Mouse (Mus musculus): Measurements from ENCODE around the gene Gm20509. TPM values are rescaled to one million over a fixed set of nuclear protein-coding genes. Genes with fewer than 3 reads are reported as not detected.

Gm20509 gene
- not detected in 2 replicates for polyA plus RNA-seq (2012; rRNA removed)
- not detected in 2 replicates for polyA plus RNA-seq (2014; fragmentation: Nextera tagmentation; extraction: Ambion mirVana)

- 0 out of 2 replicates have a peak, but pooled peaks cover 2% of the 10 kb centered on the region for H3K27me3 ChIP-seq (ENCODE audit: control insufficient read depth, insufficient read depth, low read length)
- no peak for ATAC-seq (ENCODE audit: low FRiP score, low read depth)
- no peaks in the 10 kb centered on the region for H3K36me3 ChIP-seq (ENCODE audit: control insufficient read depth, insufficient read depth, low read length)
These were observed at the start of gene Gm20509 for GRCm38 (mm10) chr9:73102181-73102580. Gm20509 (plus strand) TSS chr9:73102470.

DNA sequence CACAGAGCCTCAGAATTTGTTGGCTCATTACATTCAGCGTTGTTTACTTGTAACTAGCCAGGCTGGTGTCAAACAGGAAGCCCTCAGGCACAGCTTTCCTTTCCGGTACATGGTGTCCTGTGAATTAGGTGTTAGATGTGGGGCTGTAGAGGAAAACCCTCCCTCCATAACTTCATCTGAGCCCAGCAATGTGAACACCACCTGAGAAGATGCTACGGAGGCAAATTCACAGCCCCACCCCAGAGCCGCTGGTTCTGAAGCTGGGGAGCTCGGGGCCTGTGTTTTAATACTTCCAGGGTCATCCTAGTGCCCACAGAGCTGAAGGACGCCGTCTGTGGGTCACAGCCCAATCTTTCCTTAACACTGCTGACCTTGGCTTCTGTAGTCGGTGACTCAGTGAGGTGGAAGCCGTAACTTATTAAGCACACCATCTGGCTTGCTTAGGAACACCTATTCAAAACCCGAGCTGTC is 46.8 kb upstream of the Gm20509 start:
- H3K36me3 ChIP-seq (ENCODE audit: control insufficient read depth, insufficient read depth, low read length): no peaks in the 10 kb centered on the region
- ATAC-seq (ENCODE audit: low FRiP score, low read depth): no peak
- H3K4me2 ChIP-seq (replicated peaks; ENCODE audit: low read depth, low read length, severe bottlenecking): no peak overlapping the region
- TF ChIP-seq POLR2A (IDR thresholded peaks at IDR 0.05; ENCODE audit: borderline replicate concordance, extremely low read depth, insufficient read depth, insufficient read length): no peak
- no peak overlapping the region for H3K4me3 ChIP-seq (replicated peaks; ENCODE audit: low read length)
- H3K27ac ChIP-seq (replicated peaks; ENCODE audit: low read depth, low read length): no peak overlapping the region
- H3K9me3 ChIP-seq (ENCODE audit: control insufficient read depth, low read length): no peaks in the 10 kb centered on the region
- 38% methylated on average over 10 of the region's 10 CpGs for WGBS
- H3K9ac ChIP-seq (ENCODE audit: low read depth, low read length, severe bottlenecking): no peak overlapping the region
- H3K27me3 ChIP-seq (ENCODE audit: control insufficient read depth, insufficient read depth, low read length): no peaks in the 10 kb centered on the region
- H3K4me1 ChIP-seq (ENCODE audit: control insufficient read depth, insufficient read depth, low read length): peaks cover 4% of the 10 kb centered on the region; the same call in 1 of the 2 replicates
- no peak for DNase-seq (ENCODE audit: low spot score)

More at GRCm38 (mm10) chr9:73102181-73102580, at the start of gene Gm20509:
- Histone ChIP-seq H3K4me3 (replicated peaks; ENCODE audit: low read length) (peak within 1 kb of the TSS; percentile 37), H3K9me3 (ENCODE audit: control insufficient read depth, low read length) (no peaks in the 10 kb centered on the region), H3K4me2 (replicated peaks; ENCODE audit: low read depth, low read length, severe bottlenecking) (peak within 1 kb of the TSS; percentile 84), H3K4me1 (ENCODE audit: control insufficient read depth, insufficient read depth, low read length) (peaks cover 6% of the 10 kb centered on the region; the same call in 1 of the 2 replicates), H3K9ac (ENCODE audit: low read depth, low read length, severe bottlenecking) (peak within 1 kb of the TSS; percentile 54), H3K27ac (replicated peaks; ENCODE audit: low read depth, low read length) (no peak within 1 kb of the TSS)
- no peak for TF ChIP-seq POLR2A (IDR thresholded peaks at IDR 0.05; ENCODE audit: borderline replicate concordance, extremely low read depth, insufficient read depth, insufficient read length)
- no peak for DNase-seq (ENCODE audit: low spot score)
- WGBS: 93% methylated on average over 4 of the region's 4 CpGs

DNA sequence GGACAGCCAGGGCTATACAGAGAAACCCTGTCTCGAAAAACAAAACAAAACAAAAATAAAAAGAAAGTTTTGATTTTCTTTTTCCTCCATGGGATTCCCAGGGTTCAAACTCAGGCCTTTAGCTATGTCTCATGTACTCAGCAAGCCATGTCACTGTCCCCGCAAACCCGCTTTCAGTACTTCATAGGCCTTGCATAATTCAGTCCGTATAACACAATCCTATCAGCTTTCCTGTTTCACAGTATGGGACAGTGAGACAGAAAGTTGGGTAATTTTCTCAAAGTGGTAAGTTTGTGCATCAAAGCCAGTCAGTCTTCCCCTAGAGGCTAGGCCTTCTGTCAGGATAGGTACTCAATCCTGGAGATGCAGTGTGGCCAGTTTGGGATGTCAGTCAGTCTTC is 43.0 kb upstream of the Gm20509 start:
- no peak for ATAC-seq (ENCODE audit: low FRiP score, low read depth)
- no peak overlapping the region for H3K27ac ChIP-seq (replicated peaks; ENCODE audit: low read depth, low read length)

DNA sequence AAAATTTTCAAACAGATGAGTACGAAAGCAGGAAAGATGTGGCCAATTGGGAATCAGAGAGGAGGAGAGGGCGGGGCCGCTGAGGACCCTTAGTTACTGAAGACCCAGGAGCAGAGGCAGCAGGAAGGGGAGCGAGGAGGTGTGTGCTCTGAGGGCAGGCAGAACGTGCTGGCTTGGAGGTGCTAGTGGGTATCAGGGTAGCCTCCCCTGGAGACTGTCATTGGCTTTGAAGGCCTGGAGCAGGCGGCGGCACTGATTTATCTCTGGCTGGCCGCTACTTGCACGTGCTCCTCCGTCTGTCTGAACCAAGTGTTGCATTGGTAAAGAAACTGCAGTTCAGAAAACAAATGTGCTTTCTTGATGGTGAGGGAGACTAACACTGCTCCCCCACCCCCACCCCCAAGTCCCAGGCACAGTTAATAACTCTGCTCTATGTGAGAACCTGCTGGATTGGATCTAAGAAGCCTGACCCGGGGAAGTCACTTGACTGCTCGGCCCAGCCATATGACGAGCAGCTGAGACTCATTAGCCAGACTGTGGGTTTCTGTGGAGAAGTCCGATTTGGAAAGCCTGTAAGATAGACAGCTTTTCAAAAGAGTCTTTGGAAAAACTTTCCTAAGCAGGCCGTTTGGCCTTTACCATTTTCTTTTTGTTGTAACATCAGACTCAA is 38.5 kb upstream of the Gm20509 start:
- Histone ChIP-seq H3K4me3 (replicated peaks; ENCODE audit: low read length) (peak overlapping the region; percentile 15; the same call in 1 of the 2 replicates), H3K4me1 (ENCODE audit: control insufficient read depth, insufficient read depth, low read length) (peaks cover 13% of the 10 kb centered on the region), H3K9me3 (ENCODE audit: control insufficient read depth, low read length) (no peaks in the 10 kb centered on the region), H3K27me3 (ENCODE audit: control insufficient read depth, insufficient read depth, low read length) (no peaks in the 10 kb centered on the region), H3K9ac (ENCODE audit: low read depth, low read length, severe bottlenecking) (peak overlapping the region; percentile 36), H3K36me3 (ENCODE audit: control insufficient read depth, insufficient read depth, low read length) (no peaks in the 10 kb centered on the region), H3K4me2 (replicated peaks; ENCODE audit: low read depth, low read length, severe bottlenecking) (peak overlapping the region; percentile 45), H3K27ac (replicated peaks; ENCODE audit: low read depth, low read length) (peak overlapping the region; percentile 48; the same call in 1 of the 2 replicates)
- no peak for DNase-seq (ENCODE audit: low spot score)
- TF ChIP-seq POLR2A (IDR thresholded peaks at IDR 0.05; ENCODE audit: borderline replicate concordance, extremely low read depth, insufficient read depth, insufficient read length): no peak
- peak; percentile 55; the same call in 1 of the 2 replicates for ATAC-seq (ENCODE audit: low FRiP score, low read depth)
- WGBS: 9% methylated on average over 15 of the region's 15 CpGs

More for the DNA sequence above, 43.0 kb upstream of the Gm20509 start:
- TF ChIP-seq POLR2A (IDR thresholded peaks at IDR 0.05; ENCODE audit: borderline replicate concordance, extremely low read depth, insufficient read depth, insufficient read length): no peak
- H3K9me3 ChIP-seq (ENCODE audit: control insufficient read depth, low read length): no peaks in the 10 kb centered on the region
- no peak for DNase-seq (ENCODE audit: low spot score)
- H3K27me3 ChIP-seq (ENCODE audit: control insufficient read depth, insufficient read depth, low read length): no peaks in the 10 kb centered on the region
- peaks cover 10% of the 10 kb centered on the region for H3K4me1 ChIP-seq (ENCODE audit: control insufficient read depth, insufficient read depth, low read length)
- no peaks in the 10 kb centered on the region for H3K36me3 ChIP-seq (ENCODE audit: control insufficient read depth, insufficient read depth, low read length)
- no peak overlapping the region for H3K4me2 ChIP-seq (replicated peaks; ENCODE audit: low read depth, low read length, severe bottlenecking)
- H3K4me3 ChIP-seq (replicated peaks; ENCODE audit: low read length): no peak overlapping the region
- WGBS: 90% methylated on average over 4 of the region's 4 CpGs
- H3K9ac ChIP-seq (ENCODE audit: low read depth, low read length, severe bottlenecking): no peak overlapping the region

- no peak overlapping the region for H3K27ac ChIP-seq (replicated peaks; ENCODE audit: low read depth, low read length)
These were observed 35.2 kb upstream of the Gm20509 start for GRCm38 (mm10) chr9:73067086-73067485.

More at GRCm38 (mm10) chr9:73067086-73067485, 35.2 kb upstream of the Gm20509 start:
- Histone ChIP-seq H3K9ac (ENCODE audit: low read depth, low read length, severe bottlenecking) (no peak overlapping the region), H3K36me3 (ENCODE audit: control insufficient read depth, insufficient read depth, low read length) (no peaks in the 10 kb centered on the region), H3K9me3 (ENCODE audit: control insufficient read depth, low read length) (no peaks in the 10 kb centered on the region), H3K4me1 (ENCODE audit: control insufficient read depth, insufficient read depth, low read length) (peaks cover 13% of the 10 kb centered on the region), H3K4me3 (replicated peaks; ENCODE audit: low read length) (no peak overlapping the region; the same call in 1 of the 2 replicates), H3K27me3 (ENCODE audit: control insufficient read depth, insufficient read depth, low read length) (no peaks in the 10 kb centered on the region), H3K4me2 (replicated peaks; ENCODE audit: low read depth, low read length, severe bottlenecking) (peak overlapping the region; percentile 8; the same call in 1 of the 2 replicates)
- ATAC-seq (ENCODE audit: low FRiP score, low read depth): peak; percentile 56
- TF ChIP-seq POLR2A (IDR thresholded peaks at IDR 0.05; ENCODE audit: borderline replicate concordance, extremely low read depth, insufficient read depth, insufficient read length): no peak
- WGBS: 20% methylated on average over 9 of the region's 10 CpGs
- peak; percentile 21 for DNase-seq (ENCODE audit: low spot score)
